Mouse (Mus musculus): Measurements from ENCODE around the gene Trim30a. TPM values are rescaled to one million over a fixed set of nuclear protein-coding genes. Genes with fewer than 3 reads are reported as not detected.
"Not testable (repeated sequence)": the region's sequence is repeated elsewhere in the genome, so short reads cannot be mapped to it uniquely, and the experiment has no call there.

Gene Trim30a
- under 1 TPM; 0.69 to 0.93 TPM for total RNA-seq (2021)

GRCm38 (mm10) chr7:104465065-104465744 lies at the start of gene Trim30a:
TSS of gene Trim30a (minus strand) at chr7:104465193.
- no peak for DNase-seq (ENCODE audit: low spot score in 2 of 2)
- intact Hi-C loops (cut with DNase I): no loop called here

- intact Hi-C loops (cut with DNase I); DNase-seq (ENCODE audit: low spot score in 2 of 2): not testable (repeated sequence)
These were observed 42.5 kb upstream of the Trim30a start, which contains the start of gene Trim30d for GRCm38 (mm10) chr7:104507421-104508065. TSS of gene Trim30d (minus strand) at chr7:104507849.

- intact Hi-C loops (cut with DNase I): no loop called here
- DNase-seq (ENCODE audit: low spot score in 2 of 2): no peak
These were observed 36.8 kb upstream of the Trim30a start for GRCm38 (mm10) chr7:104501589-104502371.

- DNase-seq (ENCODE audit: low spot score in 2 of 2); intact Hi-C loops (cut with DNase I): not testable (repeated sequence)
These were observed 36.2 kb upstream of the Trim30a start for GRCm38 (mm10) chr7:104501186-104501585.

GRCm38 (mm10) chr7:104499464-104499863 lies 34.5 kb upstream of the Trim30a start:
- DNase-seq (ENCODE audit: low spot score in 2 of 2); intact Hi-C loops (cut with DNase I): not testable (repeated sequence)

- DNase-seq (ENCODE audit: low spot score in 2 of 2): no peak
- intact Hi-C loops (cut with DNase I): no loop called here
These were observed 18.9 kb downstream of the Trim30a start for GRCm38 (mm10) chr7:104445961-104446645.

GRCm38 (mm10) chr7:104404460-104404950 lies 60.5 kb downstream of the Trim30a start:
- DNase-seq (ENCODE audit: low spot score in 2 of 2): no peak
- intact Hi-C loops (cut with DNase I): no loop called here

GRCm38 (mm10) chr7:104401140-104401539 lies 63.9 kb downstream of the Trim30a start:
- DNase-seq (ENCODE audit: low spot score in 2 of 2): no peak
- intact Hi-C loops (cut with DNase I): no loop called here

- intact Hi-C loops (cut with DNase I): no loop called here
These were observed 64.3 kb downstream of the Trim30a start, which contains the start of gene Trim30c for GRCm38 (mm10) chr7:104400698-104401097. TSS of gene Trim30c (minus strand) at chr7:104400837.

GRCm38 (mm10) chr7:104398492-104398891 lies 66.5 kb downstream of the Trim30a start:
- no peak for DNase-seq (ENCODE audit: low spot score in 2 of 2)
- intact Hi-C loops (cut with DNase I): no loop called here

More at GRCm38 (mm10) chr7:104400698-104401097, 64.3 kb downstream of the Trim30a start, which contains the start of gene Trim30c:
- DNase-seq (ENCODE audit: low spot score in 2 of 2): no peak

GRCm38 (mm10) chr7:104369736-104370414 lies 95.1 kb downstream of the Trim30a start, which contains the start of gene Trim30b:
TSS of gene Trim30b (minus strand) at chr7:104369884.
- DNase-seq (ENCODE audit: low spot score in 2 of 2): no peak

GRCm38 (mm10) chr7:104366339-104366738 lies 98.7 kb downstream of the Trim30a start:
- intact Hi-C loops (cut with DNase I): no loop called here
- no peak for DNase-seq (ENCODE audit: low spot score in 2 of 2)

More at GRCm38 (mm10) chr7:104369736-104370414, 95.1 kb downstream of the Trim30a start, which contains the start of gene Trim30b:
- intact Hi-C loops (cut with DNase I): no loop called here

Other genes with a start within 250 kb of the Trim30a start
- under 1 TPM in 1 of 2 experiments, not detected in 1; 0.15 TPM for gene Trim6, start 246.4 kb downstream of the Trim30a start, total RNA-seq (2021)
- gene Trim34a, start 220.7 kb downstream of the Trim30a start, total RNA-seq (2021): 1 to 10 TPM in 1 of 2 experiments, under 1 TPM in 1; 0.94 to 1.1 TPM
- gene Trim5, start 177.1 kb downstream of the Trim30a start, total RNA-seq (2021): 1 to 10 TPM in 1 of 2 experiments, under 1 TPM in 1; 0.39 to 1.1 TPM
- 1 to 10 TPM; 1.9 to 2.3 TPM for gene Trim12a, start 149.7 kb downstream of the Trim30a start, total RNA-seq (2021)
- under 1 TPM in 1 of 2 experiments, not detected in 1; 0.20 TPM for gene Trim34b, start 135.7 kb downstream of the Trim30a start, total RNA-seq (2021)
- gene Trim12c, start 111.8 kb downstream of the Trim30a start, total RNA-seq (2021): 1 to 10 TPM; 1.0 to 1.3 TPM
- not detected for gene Trim30b, start 95.3 kb downstream of the Trim30a start, total RNA-seq (2021)
- gene Trim30c, start 64.4 kb downstream of the Trim30a start, total RNA-seq (2021): not detected
- under 1 TPM; 0.35 to 0.59 TPM for gene Trim30d, start 42.7 kb upstream of the Trim30a start, total RNA-seq (2021)
- gene Olfr651, start 84.9 kb upstream of the Trim30a start, total RNA-seq (2021): not detected
- gene Olfr652, start 95.7 kb upstream of the Trim30a start, total RNA-seq (2021): not detected
- gene Olfr653, start 112.1 kb upstream of the Trim30a start, total RNA-seq (2021): not detected
- not detected for gene Olfr654, start 121.8 kb upstream of the Trim30a start, total RNA-seq (2021)
- not detected for gene Olfr655, start 136.6 kb upstream of the Trim30a start, total RNA-seq (2021)
- not detected for gene Olfr656, start 148.8 kb upstream of the Trim30a start, total RNA-seq (2021)
- gene Olfr657, start 159.6 kb upstream of the Trim30a start, total RNA-seq (2021): not detected
- gene Olfr658, start 182.1 kb upstream of the Trim30a start, total RNA-seq (2021): not detected
- not detected for gene Olfr659, start 201.6 kb upstream of the Trim30a start, total RNA-seq (2021)
- not detected for gene Olfr661, start 221.3 kb upstream of the Trim30a start, total RNA-seq (2021)